Mouse (Mus musculus) 3134 (cell line): ENCODE results near the gene Rnf25.

Source experiments
- DNase-seq: peaks from one replicate; pipeline ENCODE4 v3.0.0-alpha.2; 2011; ENCODE audit warnings: low spot score; ENCODE audit not compliant: insufficient read length; ENCODE audit errors: extremely low read depth

Rnf25 gene

GRCm38 (mm10) chr1:74601267-74601962, at the start of gene Rnf25, which contains the start of gene Stk36:
Gene Rnf25 (minus strand): TSS chr1:74601397.
Gene Stk36 (plus strand): TSS chr1:74601445.
- DNase-seq, result peak; percentile 76

- DNase-seq, result no peak
Measured at GRCm38 (mm10) chr1:74643926-74644325, 42.7 kb upstream of the Rnf25 start.

GRCm38 (mm10) chr1:74643524-74643923, 42.3 kb upstream of the Rnf25 start:
- DNase-seq, result no peak

GRCm38 (mm10) chr1:74632734-74633133, 31.5 kb upstream of the Rnf25 start:
- DNase-seq, result no peak

GRCm38 (mm10) chr1:74628001-74628400, 26.8 kb upstream of the Rnf25 start:
- DNase-seq, result no peak

GRCm38 (mm10) chr1:74626076-74626475, 24.9 kb upstream of the Rnf25 start:
- DNase-seq, result no peak

GRCm38 (mm10) chr1:74624183-74624582, 23.0 kb upstream of the Rnf25 start:
- DNase-seq, result no peak

GRCm38 (mm10) chr1:74600501-74601266, 513 bp downstream of the Rnf25 start:
- DNase-seq, result no peak

- no peak for DNase-seq
Measured at GRCm38 (mm10) chr1:74594434-74594833, 6.8 kb downstream of the Rnf25 start.

GRCm38 (mm10) chr1:74587773-74588445, 13.3 kb downstream of the Rnf25 start, which contains the start of the genes Zfp142 and Bcs1l:
Gene Zfp142 (minus strand): TSS chr1:74588246.
Gene Bcs1l (plus strand): TSS chr1:74588289.
- peak; percentile 98 for DNase-seq

GRCm38 (mm10) chr1:74587233-74587772, 13.9 kb downstream of the Rnf25 start:
- DNase-seq, result no peak

GRCm38 (mm10) chr1:74584616-74585398, 16.4 kb downstream of the Rnf25 start:
- no peak for DNase-seq

- no peak for DNase-seq
Measured at GRCm38 (mm10) chr1:74582621-74583020, 18.6 kb downstream of the Rnf25 start.

- DNase-seq, result no peak
Measured at GRCm38 (mm10) chr1:74569739-74570719, 31.2 kb downstream of the Rnf25 start.

GRCm38 (mm10) chr1:74565834-74566233, 35.4 kb downstream of the Rnf25 start:
- no peak for DNase-seq

- no peak for DNase-seq
Measured at GRCm38 (mm10) chr1:74559061-74559460, 42.1 kb downstream of the Rnf25 start.

GRCm38 (mm10) chr1:74544184-74544583, 57.0 kb downstream of the Rnf25 start, which contains the start of gene Usp37:
Gene Usp37 (minus strand): TSS chr1:74544284.
- DNase-seq, result no peak
